In the genomic region with DNA sequence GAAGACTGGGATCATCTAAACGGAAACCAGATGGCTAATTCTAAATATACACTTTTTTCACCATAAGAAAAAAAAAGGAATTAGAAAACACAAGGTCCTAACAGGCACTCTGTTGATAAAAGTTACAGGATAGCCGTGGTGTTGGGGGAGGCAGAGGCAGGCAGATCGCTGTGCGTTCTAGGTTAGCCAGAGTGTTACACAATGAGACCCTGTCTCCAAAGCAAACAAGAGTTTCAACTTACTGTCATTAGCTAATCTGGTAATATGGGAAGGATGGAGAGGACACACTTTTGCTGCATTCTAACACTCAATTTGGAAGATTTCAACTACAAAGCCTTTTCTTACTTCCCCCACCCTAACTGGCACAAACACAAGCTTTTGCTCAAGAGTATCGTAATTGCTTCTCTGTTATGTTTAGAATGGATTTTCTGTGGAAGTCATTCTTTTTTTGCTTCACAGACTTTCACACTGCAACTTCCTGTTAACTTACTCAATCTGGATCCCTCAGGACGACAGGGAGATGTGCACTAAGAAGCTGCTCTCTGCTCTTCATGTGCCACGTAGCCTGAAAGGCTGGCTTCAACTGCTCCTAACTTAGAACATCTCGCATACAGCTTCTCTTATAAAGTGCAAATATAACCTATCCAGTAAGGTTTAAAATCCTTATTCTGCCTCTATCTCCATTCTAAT, we compare ENCODE assay signal across 27 mouse cellular contexts. TPM values are rescaled to one million over a fixed set of nuclear protein-coding genes. Genes with fewer than 3 reads are reported as not detected.
DNase-seq lines count a peak whose midpoint lies in the region; ATAC-seq lines count a peak whose summit lies in the region.
"Had no signal": no experiment of that assay in that cellular context is flagged by ENCODE, and none has a peak within 500 bp of the region (broad histone marks: within the 10 kb centered on the region; RNA-seq: fewer than 3 reads in every experiment).

No protein-coding gene starts in this region.

- intact Hi-C loops in heart, postnatal 10 days (cut with DNase I): no loop called here

- no peak overlapping the region for H3K9ac ChIP-seq in lung, embryonic 15.5 days
- H3K9ac ChIP-seq: embryonic facial prominence, embryonic 15.5 days; forebrain, embryonic 15.5 days; heart, embryonic 15.5 days; hindbrain, embryonic 14.5 days had no signal

- H3K27me3 ChIP-seq in lung, embryonic 15.5 days: no peaks in the 10 kb centered on the region
- H3K27me3 ChIP-seq: embryonic facial prominence, embryonic 15.5 days; forebrain, embryonic 15.5 days; heart, embryonic 15.5 days had no signal

- H3K4me3 ChIP-seq in lung, embryonic 15.5 days: no peak overlapping the region
- H3K4me3 ChIP-seq: embryonic facial prominence, embryonic 15.5 days; erythroblast, embryonic 14.5 days; forebrain, embryonic 15.5 days; heart, adult 2 months; heart, embryonic 15.5 days; hindbrain, embryonic 10.5 days had no signal

- 53% methylated on average over 8 of the region's 8 CpGs for WGBS in lung, embryonic 15.5 days

- DNase-seq in heart, adult 11 months: peak; percentile 11
- DNase-seq in heart, postnatal 10 days: no peak
- no peak for DNase-seq in lung, postnatal 25 days (ENCODE audit: low spot score)
- DNase-seq in brain, adult 2 months (ENCODE audit: low read depth, low spot score): peak; percentile 27
- DNase-seq in adrenal gland, postnatal 4 days (ENCODE audit: low spot score in 2 of 2): no peak
- no peak for DNase-seq in embryo, embryonic 10.5 days (ENCODE audit: low spot score)
- DNase-seq: adrenal gland, adult 8-10 months; adrenal gland, postnatal 36 days; cerebellum, adult 11-12 months; cerebellum, adult 9-10 months; cerebellum, postnatal 25 days; gastrocnemius, postnatal 36 days; heart, adult 2 months had no signal

- peak; percentile 31; the same call in 1 of the 2 replicates for ATAC-seq in lung, embryonic 15.5 days (ENCODE audit: borderline replicate concordance, extremely low read depth, low FRiP score, low TSS enrichment)
- peak; percentile 78 for ATAC-seq in granulocyte monocyte progenitor cell, adult 5-6 weeks (replicated peaks; ENCODE audit: poor library complexity, severe bottlenecking)
- ATAC-seq: forebrain, embryonic 15.5 days had no signal

- no peaks in the 10 kb centered on the region for H3K4me1 ChIP-seq in lung, embryonic 15.5 days
- H3K4me1 ChIP-seq: embryonic facial prominence, embryonic 15.5 days; forebrain, embryonic 15.5 days; heart, embryonic 15.5 days; hindbrain, embryonic 10.5 days had no signal

- no peak overlapping the region for H3K27ac ChIP-seq in lung, embryonic 15.5 days
- H3K27ac ChIP-seq: embryonic facial prominence, embryonic 15.5 days; forebrain, embryonic 15.5 days; heart, adult 2 months; heart, embryonic 15.5 days; hindbrain, embryonic 10.5 days; hindbrain, embryonic 14.5 days had no signal

- no peak overlapping the region for H3K4me2 ChIP-seq in lung, embryonic 15.5 days
- H3K4me2 ChIP-seq: embryonic facial prominence, embryonic 15.5 days; forebrain, embryonic 15.5 days; heart, embryonic 11.5 days; heart, embryonic 15.5 days; hindbrain, embryonic 14.5 days had no signal

- H3K36me3 ChIP-seq in lung, embryonic 15.5 days: no peaks in the 10 kb centered on the region
- H3K36me3 ChIP-seq: embryonic facial prominence, embryonic 15.5 days; forebrain, embryonic 15.5 days; heart, embryonic 15.5 days had no signal

- H3K9me3 ChIP-seq in lung, embryonic 15.5 days: no peaks in the 10 kb centered on the region
- H3K9me3 ChIP-seq: embryonic facial prominence, embryonic 15.5 days; forebrain, embryonic 15.5 days; heart, embryonic 15.5 days; hindbrain, embryonic 10.5 days had no signal

RNA-seq across cellular contexts. Expression of a gene that starts 19.2 kb away (rescaled TPM):
- 10 to 100 TPM; 44.5 to 50.7 TPM for total RNA-seq in heart, postnatal 10 days (2021)
- 45.2 and 46.0 TPM in 2 replicates for polyA plus RNA-seq in lung, embryonic 15.5 days (2015; fragmentation: Nextera tagmentation; extraction: Ambion mirVana)
- 12.3 and 29.8 TPM in 2 replicates for total RNA-seq in granulocyte monocyte progenitor cell, adult 5-6 weeks (2014; fragmentation: Nextera tagmentation)
- 11.9 and 15.1 TPM in 2 replicates for total RNA-seq in granulocyte monocyte progenitor cell, adult 5-6 weeks (2017)
- 10 to 100 TPM; 18.3 to 24.7 TPM for total RNA-seq in adrenal gland, postnatal 4 days (2021)

RNA-seq across cellular contexts. Expression of a gene that starts 41.4 kb away (rescaled TPM):
- not detected for total RNA-seq in heart, postnatal 10 days (2021)
- polyA plus RNA-seq in lung, embryonic 15.5 days (2015; fragmentation: Nextera tagmentation; extraction: Ambion mirVana): not detected in 2 replicates
- total RNA-seq in granulocyte monocyte progenitor cell, adult 5-6 weeks (2014; fragmentation: Nextera tagmentation): not detected in 2 replicates
- total RNA-seq in granulocyte monocyte progenitor cell, adult 5-6 weeks (2017): not detected in 2 replicates
- total RNA-seq in adrenal gland, postnatal 4 days (2021): not detected
- total RNA-seq: adrenal gland, adult 8-10 months; adrenal gland, postnatal 36 days; ES-E14; gastrocnemius, adult 8-10 months; gastrocnemius, postnatal 36 days; heart, adult 2 months; heart, postnatal 25 days had no signal
- polyA plus RNA-seq: cortical plate, adult 2 months; embryonic facial prominence, embryonic 15.5 days; erythroblast, embryonic 14.5 days; forebrain, embryonic 11.5 days; forebrain, embryonic 15.5 days; heart, adult 2 months; heart, embryonic 11.5 days; heart, embryonic 15.5 days; hindbrain, embryonic 10.5 days; hindbrain, embryonic 14.5 days had no signal

Comparison
In these comparisons a context has a peak if more than half of its experiments do, and no peak if none do; other contexts are left out.
1. DNase-seq: peak in heart, adult 11 months (single experiment) and brain, adult 2 months (single experiment); none in heart, postnatal 10 days (0 of 2), lung, postnatal 25 days (single experiment), adrenal gland, postnatal 4 days (0 of 2) and embryo, embryonic 10.5 days (single experiment).